Mouse (Mus musculus) megakaryocyte, adult 5-6 weeks (primary cell): ENCODE results near the gene Tbc1d5. TPM values are rescaled to one million over a fixed set of nuclear protein-coding genes. Genes with fewer than 3 reads are reported as not detected.
A peak's percentile ranks its signal among the peaks of the same experiment; 100 is the strongest.

ENCODE experiments used
- ATAC-seq: 2 replicates; pipeline ENCODE4 v1.8.0; 2016; ENCODE audit warnings: mild to moderate bottlenecking, inconsistent platforms; ENCODE audit not compliant: poor library complexity, severe bottlenecking
- total RNA-seq, 2 experiments: library from RNA; stranded (forward) in 1 of 2; stranded (reverse) in 1 of 2; fragments of 153-499, 151-499 nt in 1 of 2; fragments of 221-1000, 200-1000 nt in 1 of 2; gene quantifications; 2 replicates each; pipeline versions ENCODE4 v1.2.3 to v1.2.4; 2015 to 2017

The Tbc1d5 gene
- total RNA-seq, 2 experiments from 2014 or later: 28.0 to 44.5 TPM

- ATAC-seq: 0 out of 2 replicates have a peak, but pooled peaks have one; percentile 30
Measured at GRCm38 (mm10) chr17:51111194-51111593, 68.0 kb downstream of the Tbc1d5 start.

GRCm38 (mm10) chr17:51104294-51104693 is 74.9 kb downstream of the Tbc1d5 start:
- ATAC-seq: peak; percentile 47; the same call in 1 of the 2 replicates

GRCm38 (mm10) chr17:51043869-51044268 is 135.3 kb downstream of the Tbc1d5 start:
- peak; percentile 79 for ATAC-seq

- ATAC-seq: no peak
Measured at GRCm38 (mm10) chr17:51040861-51041260, 138.3 kb downstream of the Tbc1d5 start.

DNA sequence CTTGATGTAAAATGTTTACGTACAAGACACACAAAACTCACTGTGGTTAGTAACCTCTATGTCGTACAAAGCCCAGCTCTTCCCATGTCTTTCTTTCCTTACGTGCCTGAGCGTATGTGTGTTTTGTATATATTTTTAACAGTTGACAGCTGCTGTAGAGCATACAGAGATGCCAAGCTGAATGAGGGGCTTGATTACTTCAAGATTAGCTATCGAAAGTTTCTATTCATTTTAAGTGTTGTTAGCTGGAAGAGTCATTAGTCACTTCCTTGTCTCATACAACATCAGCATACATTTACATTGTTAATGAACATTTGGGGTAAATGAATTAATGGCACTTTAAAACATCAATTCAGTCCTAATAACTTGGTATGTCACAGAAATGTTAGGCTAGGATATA is 155.9 kb downstream of the Tbc1d5 start:
- ATAC-seq: no peak

DNA sequence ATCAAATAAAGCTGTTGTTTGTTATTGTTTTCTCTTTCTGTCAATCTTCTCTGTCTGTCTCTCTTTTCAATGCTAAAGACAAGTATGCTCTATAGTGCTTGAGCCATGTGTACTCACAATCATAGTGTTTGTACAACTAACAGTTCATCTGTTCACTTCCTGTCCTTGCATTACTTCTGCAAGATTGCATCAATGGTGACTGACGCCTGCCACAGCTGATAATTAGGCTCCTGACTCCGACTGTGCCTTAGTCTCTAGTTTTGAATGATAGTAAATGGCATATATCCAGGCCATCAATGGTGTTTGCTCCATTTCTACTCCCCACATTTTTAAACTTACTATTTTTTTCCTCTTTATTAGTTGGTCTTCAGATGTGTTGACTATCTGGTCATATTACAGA is 162.8 kb downstream of the Tbc1d5 start:
- ATAC-seq: peak; percentile 47

DNA sequence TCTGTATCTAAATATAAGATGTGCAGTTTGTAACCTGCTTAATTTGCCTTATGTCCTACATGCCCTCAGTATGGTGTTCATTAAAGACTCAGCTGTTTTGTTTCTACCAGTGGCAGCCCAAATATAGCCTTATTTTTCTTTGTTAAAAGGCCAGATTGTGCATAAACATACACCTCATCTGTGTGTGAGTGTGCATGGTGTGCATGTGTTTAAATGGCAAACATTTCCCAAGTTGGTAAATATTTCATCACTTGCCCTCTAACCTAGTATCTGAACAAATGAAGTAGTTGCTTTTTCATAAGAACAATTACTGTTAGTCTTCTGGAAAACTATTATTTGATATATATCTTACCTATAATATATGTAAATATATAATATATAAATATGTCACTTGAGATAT is 165.2 kb downstream of the Tbc1d5 start:
- ATAC-seq: no peak

GRCm38 (mm10) chr17:51003179-51003578 is 176.0 kb downstream of the Tbc1d5 start:
- ATAC-seq: no peak

DNA sequence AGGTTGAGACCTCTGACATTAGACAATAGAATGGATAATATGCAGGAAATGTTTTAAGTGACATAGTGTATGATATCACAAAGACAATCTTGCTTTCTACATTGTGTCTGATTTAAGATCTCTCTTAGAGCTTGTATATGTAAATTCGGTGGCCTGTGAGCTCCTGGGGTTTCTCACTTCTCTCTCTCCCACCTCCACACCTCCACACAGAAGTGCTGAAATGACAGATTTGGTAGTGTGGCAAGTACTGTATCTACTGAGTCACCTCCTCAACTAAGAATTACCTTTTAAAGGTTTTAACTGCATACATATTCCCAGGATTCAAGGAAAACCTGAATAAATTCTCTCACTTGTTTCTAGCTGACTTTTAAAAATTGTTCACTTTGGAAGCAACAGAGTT is 180.9 kb downstream of the Tbc1d5 start:
- no peak for ATAC-seq

- ATAC-seq: peak; percentile 97
Measured at GRCm38 (mm10) chr17:50993294-50993993, 185.7 kb downstream of the Tbc1d5 start.

- no peak for ATAC-seq
Measured at GRCm38 (mm10) chr17:50990770-50991405, 188.3 kb downstream of the Tbc1d5 start.

- ATAC-seq: peak; percentile 60; the same call in 1 of the 2 replicates
Measured at GRCm38 (mm10) chr17:50987935-50988334, 191.2 kb downstream of the Tbc1d5 start.

GRCm38 (mm10) chr17:50981933-50982332 is 197.2 kb downstream of the Tbc1d5 start:
- ATAC-seq: no peak

GRCm38 (mm10) chr17:50972142-50972541 is 207.0 kb downstream of the Tbc1d5 start:
- peak; percentile 73 for ATAC-seq

DNA sequence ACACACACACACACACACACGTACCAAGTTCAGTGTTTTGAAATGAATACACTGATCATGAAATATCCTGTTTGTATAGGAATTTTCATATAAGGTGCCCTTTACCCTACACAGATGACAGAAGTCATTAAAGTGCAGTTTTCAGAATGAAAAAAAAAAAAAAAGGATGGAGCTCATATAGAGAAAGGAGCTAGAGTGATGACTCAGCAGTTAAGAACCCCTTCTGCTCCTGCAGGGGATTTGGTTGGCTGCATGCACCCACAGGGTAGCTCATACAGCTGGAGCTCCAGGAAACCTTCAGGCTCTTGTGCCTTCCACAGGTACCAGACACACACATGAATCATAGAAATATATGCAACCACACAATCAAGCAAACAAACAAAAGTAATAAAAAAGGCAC is 213.0 kb downstream of the Tbc1d5 start:
- ATAC-seq: no peak

DNA sequence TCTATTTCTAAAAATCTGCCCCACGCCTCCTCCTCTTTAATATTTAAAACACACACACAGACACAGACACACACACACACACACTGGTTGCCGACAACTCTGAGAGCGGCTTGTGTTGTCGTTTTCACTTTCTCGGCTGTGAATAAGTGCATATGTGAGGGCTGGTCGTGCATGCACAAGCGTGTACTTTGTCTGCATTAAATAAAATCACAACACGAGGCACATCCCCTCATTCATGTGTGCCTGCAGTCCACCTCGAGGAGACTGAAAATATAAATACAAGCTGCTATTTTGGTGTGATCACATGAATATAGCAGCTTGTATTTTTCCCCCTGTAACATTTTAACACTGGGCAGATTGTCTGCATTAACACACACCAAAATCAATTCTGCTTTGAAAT is 224.8 kb downstream of the Tbc1d5 start:
- no peak for ATAC-seq

DNA sequence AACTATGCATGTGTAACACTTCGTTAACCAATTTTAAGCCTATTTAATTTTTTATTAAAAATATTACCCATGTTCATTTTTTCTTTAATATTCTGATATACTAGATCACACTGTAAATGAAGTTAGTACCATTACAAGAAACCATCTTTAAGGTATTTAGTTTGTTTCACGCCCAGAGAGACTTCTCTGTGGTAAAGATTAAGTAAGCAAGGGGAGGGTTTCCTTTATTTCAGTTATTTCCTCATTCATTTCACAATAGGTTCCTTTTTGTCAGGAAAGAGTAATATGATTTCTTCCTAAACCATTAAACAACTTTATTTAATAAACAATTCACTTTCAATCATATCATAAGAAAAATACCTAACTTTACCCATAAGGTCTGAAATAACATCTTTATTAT is 256.8 kb downstream of the Tbc1d5 start:
- peak; percentile 91 for ATAC-seq

DNA sequence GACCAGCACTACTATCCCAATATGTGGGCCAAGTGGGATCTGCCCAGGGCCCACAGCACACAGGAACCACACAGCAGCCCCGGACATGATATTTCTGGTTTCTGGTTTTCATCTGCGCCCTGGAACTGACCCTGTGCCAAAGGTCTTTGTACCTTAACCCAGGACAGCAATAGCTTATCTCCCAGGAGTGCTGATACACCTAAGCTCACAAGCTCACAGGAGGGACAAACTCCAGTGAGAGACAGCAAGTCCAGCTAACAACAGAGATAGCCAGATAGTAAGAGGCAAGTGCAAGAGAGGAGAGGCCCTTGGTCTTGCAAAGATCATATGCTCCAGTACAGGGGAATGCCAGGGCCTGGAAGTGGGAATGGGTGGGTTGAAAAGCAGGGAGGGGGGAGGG is 263.9 kb downstream of the Tbc1d5 start:
- no peak for ATAC-seq

DNA sequence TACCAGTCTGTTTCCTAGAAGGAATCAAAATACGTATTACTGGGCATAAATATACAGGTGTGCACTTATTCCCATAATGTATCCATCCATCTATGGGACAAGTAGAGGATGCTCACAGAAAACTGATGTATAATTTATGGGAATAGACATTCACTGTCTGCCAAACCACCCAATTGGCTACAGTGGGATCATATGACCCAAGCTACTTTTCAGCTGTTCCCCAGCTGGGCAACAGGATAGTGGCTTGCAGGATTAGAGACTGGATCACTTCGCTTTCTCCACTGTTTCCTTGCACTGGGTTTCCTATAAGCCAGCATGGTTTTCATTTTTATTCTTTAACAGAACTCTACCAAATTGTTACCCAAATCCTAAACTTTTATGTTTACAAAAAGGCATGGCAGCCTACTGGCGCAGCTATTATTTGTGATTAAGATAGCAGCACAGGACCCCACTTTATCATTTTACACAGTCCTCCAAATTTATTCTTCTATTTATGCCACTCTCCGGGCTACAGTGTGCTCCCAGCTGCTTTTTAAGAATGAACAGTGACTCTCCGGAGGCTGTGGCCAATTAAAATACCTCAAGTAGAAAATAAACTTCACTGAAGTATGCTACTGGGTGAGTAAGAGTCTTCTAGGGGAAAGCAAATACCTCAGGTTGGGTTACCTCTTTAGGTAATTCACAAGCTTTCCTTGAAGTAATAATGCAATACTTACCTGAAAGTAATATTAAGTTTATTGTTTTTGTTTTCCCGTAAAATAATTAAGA is 270.4 kb downstream of the Tbc1d5 start:
- ATAC-seq: no peak

DNA sequence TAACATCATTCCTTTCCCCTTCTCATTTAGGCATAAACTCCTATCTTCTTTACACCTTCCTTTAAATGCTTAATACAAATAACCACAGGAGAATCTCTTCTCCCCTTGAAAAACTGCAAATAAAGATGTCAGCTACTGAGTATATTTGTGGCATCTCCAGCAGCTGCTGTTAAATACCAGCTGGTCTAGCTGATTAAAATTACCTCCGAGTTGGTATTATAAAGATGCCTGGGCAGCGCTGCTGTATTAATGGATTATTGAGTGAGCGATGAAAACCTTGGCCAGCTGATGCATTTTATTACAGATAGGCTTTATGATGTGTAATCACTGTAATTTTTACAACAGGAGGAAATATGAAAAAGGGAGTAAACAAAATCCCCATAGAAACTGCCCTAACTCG is 271.0 kb downstream of the Tbc1d5 start:
- ATAC-seq: no peak

DNA sequence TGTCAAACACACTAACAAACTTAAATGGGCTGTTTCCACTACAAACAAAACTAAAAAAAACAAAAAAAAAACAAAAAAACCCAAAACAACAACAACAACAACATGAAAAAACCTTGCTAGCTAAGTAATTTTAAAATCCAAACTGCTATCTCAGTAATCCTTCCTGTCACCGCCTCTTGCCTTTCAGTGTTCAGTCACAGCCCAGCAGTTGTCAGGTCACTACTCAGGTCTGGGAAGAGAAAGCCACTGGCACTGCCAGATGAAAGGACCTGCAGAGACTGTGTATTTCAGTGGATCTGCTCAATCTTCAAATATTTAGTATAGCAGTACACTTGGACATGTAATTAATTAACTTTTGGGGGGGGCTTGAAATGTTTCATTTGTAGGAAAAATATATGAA is 272.5 kb downstream of the Tbc1d5 start:
- ATAC-seq: no peak

GRCm38 (mm10) chr17:50904463-50904862 is 274.7 kb downstream of the Tbc1d5 start:
- no peak for ATAC-seq
